ENCODE assay signal across 16 mouse cellular contexts in genomic region chr17:28434921-28435485, GRCm38 (mm10).
"Had no signal": no experiment of that assay in that cellular context is flagged by ENCODE, and none has a peak within 500 bp of the region (broad histone marks: within the 10 kb centered on the region; RNA-seq: fewer than 3 reads in every experiment).

No protein-coding gene starts in this region.

- H3K9ac ChIP-seq: kidney, embryonic 15.5 days; limb, embryonic 12.5 days; liver, embryonic 13.5 days; lung, embryonic 15.5 days; midbrain, embryonic 12.5 days; neural tube, embryonic 15.5 days had no signal

- H3K4me3 ChIP-seq: kidney, embryonic 15.5 days; limb, embryonic 12.5 days; liver, embryonic 13.5 days; lung, embryonic 15.5 days; midbrain, embryonic 12.5 days; neural tube, embryonic 15.5 days had no signal

- H3K4me2 ChIP-seq: kidney, embryonic 15.5 days; limb, embryonic 12.5 days; liver, embryonic 13.5 days; lung, embryonic 15.5 days; midbrain, embryonic 12.5 days; neural tube, embryonic 15.5 days had no signal

- DNase-seq: kidney, adult 2 months; kidney, postnatal 14 days; layer of hippocampus, adult 9-11 months; layer of hippocampus, postnatal 36 days; liver, embryonic 13.5 days; right cerebral cortex, adult 18-20 months; thymus, adult 18-20 months; thymus, postnatal 14 days had no signal

- H3K27ac ChIP-seq: kidney, embryonic 15.5 days; lung, embryonic 15.5 days; midbrain, embryonic 12.5 days; neural tube, embryonic 15.5 days had no signal

- H3K4me1 ChIP-seq: kidney, embryonic 15.5 days; midbrain, embryonic 12.5 days; neural tube, embryonic 15.5 days had no signal

- ATAC-seq: hindbrain, embryonic 16.5 days; inflammation-experienced regulatory T-cells, adult 6 months; midbrain, embryonic 16.5 days had no signal

- H3K9me3 ChIP-seq: kidney, embryonic 15.5 days; limb, embryonic 12.5 days; liver, embryonic 13.5 days; lung, embryonic 15.5 days; midbrain, embryonic 12.5 days; neural tube, embryonic 15.5 days had no signal

- H3K27me3 ChIP-seq: kidney, embryonic 15.5 days; limb, embryonic 12.5 days; liver, embryonic 13.5 days; lung, embryonic 15.5 days; midbrain, embryonic 12.5 days; neural tube, embryonic 15.5 days had no signal
